Mouse (Mus musculus) olfactory bulb, adult 2 months (tissue): ENCODE results near the gene Sirt3.

Experiments
- CTCF ChIP-seq: fragments of 200-500 bp; IDR thresholded peaks from 2 replicates; pipeline ENCODE4 v1.5.1; 2012; ENCODE audit warnings: low read depth, mild to moderate bottlenecking, low read length, moderate library complexity; ENCODE audit not compliant: insufficient read depth
- POLR2A ChIP-seq: fragments of 200-500 bp; IDR thresholded peaks from 2 replicates; pipeline ENCODE4 v1.6.1; 2012; ENCODE audit warnings: mild to moderate bottlenecking, low read depth, low read length, moderate library complexity; ENCODE audit not compliant: insufficient read depth

- TF ChIP-seq CTCF (no peak), POLR2A (no peak)
Observed at GRCm38 (mm10) chr7:140923070-140923775, 41.1 kb upstream of the Sirt3 start.
